Mouse (Mus musculus) spleen, adult 2 months (tissue): ENCODE data around the gene Ncapd3.

Experiments
- CTCF ChIP-seq: fragments of 200-500 bp; IDR thresholded peaks from 2 replicates; pipeline ENCODE4 v1.5.1; 2011; ENCODE audit warnings: mild to moderate bottlenecking, inconsistent platforms; ENCODE audit not compliant: insufficient read depth, insufficient read length, insufficient replicate concordance; ENCODE audit errors: extremely low read depth
- POLR2A ChIP-seq: fragments of 200-500 bp; IDR thresholded peaks from 2 replicates; pipeline ENCODE4 v1.6.1; 2011; ENCODE audit warnings: low read depth, low read length, inconsistent platforms

GRCm38 (mm10) chr9:26999461-27000395, 30.2 kb upstream of the Ncapd3 start, which contains the start of the genes Acad8 and Thyn1:
- TF ChIP-seq POLR2A (no peak), CTCF (no peak)
